Mouse (Mus musculus): ENCODE results near the gene Ppm1h.
A peak's percentile ranks its signal among the peaks of the same experiment; 100 is the strongest.

Ppm1h gene

GRCm38 (mm10) chr10:122770337-122770736 is 91.8 kb downstream of the Ppm1h start:
- no peak for DNase-seq (ENCODE audit: low spot score in 2 of 2)

GRCm38 (mm10) chr10:122770987-122771386 is 92.4 kb downstream of the Ppm1h start:
- DNase-seq (ENCODE audit: low spot score in 2 of 2): no peak

GRCm38 (mm10) chr10:122774169-122774568 is 95.6 kb downstream of the Ppm1h start:
- DNase-seq (ENCODE audit: low spot score in 2 of 2): no peak

GRCm38 (mm10) chr10:122777436-122777835 is 98.9 kb downstream of the Ppm1h start:
- no peak for DNase-seq (ENCODE audit: low spot score in 2 of 2)

GRCm38 (mm10) chr10:122777939-122778655 is 99.5 kb downstream of the Ppm1h start:
- no peak for DNase-seq (ENCODE audit: low spot score in 2 of 2)

- DNase-seq (ENCODE audit: low spot score in 2 of 2): no peak
These were observed 100.8 kb downstream of the Ppm1h start for GRCm38 (mm10) chr10:122779351-122779750.

GRCm38 (mm10) chr10:122782755-122783154 is 104.2 kb downstream of the Ppm1h start:
- no peak for DNase-seq (ENCODE audit: low spot score in 2 of 2)

- no peak for DNase-seq (ENCODE audit: low spot score in 2 of 2)
These were observed 111.1 kb downstream of the Ppm1h start for GRCm38 (mm10) chr10:122789648-122790170.

GRCm38 (mm10) chr10:122792021-122792966 is 113.7 kb downstream of the Ppm1h start:
- no peak for DNase-seq (ENCODE audit: low spot score in 2 of 2)

GRCm38 (mm10) chr10:122793193-122793592 is 114.6 kb downstream of the Ppm1h start:
- DNase-seq (ENCODE audit: low spot score in 2 of 2): no peak

GRCm38 (mm10) chr10:122794187-122794850 is 115.8 kb downstream of the Ppm1h start:
- DNase-seq (ENCODE audit: low spot score in 2 of 2): peak; percentile 43 to 63

- no peak for DNase-seq (ENCODE audit: low spot score in 2 of 2)
These were observed 119.4 kb downstream of the Ppm1h start for GRCm38 (mm10) chr10:122797955-122798354.

GRCm38 (mm10) chr10:122800003-122800731 is 121.6 kb downstream of the Ppm1h start:
- no peak for DNase-seq (ENCODE audit: low spot score in 2 of 2)

- DNase-seq (ENCODE audit: low spot score in 2 of 2): no peak
These were observed 122.2 kb downstream of the Ppm1h start for GRCm38 (mm10) chr10:122800732-122801110.

GRCm38 (mm10) chr10:122802218-122802617 is 123.7 kb downstream of the Ppm1h start:
- DNase-seq (ENCODE audit: low spot score in 2 of 2): no peak

- DNase-seq (ENCODE audit: low spot score in 2 of 2): no peak
These were observed 124.3 kb downstream of the Ppm1h start for GRCm38 (mm10) chr10:122802901-122803300.

- peak; percentile 67 to 71 for DNase-seq (ENCODE audit: low spot score in 2 of 2)
These were observed 125.3 kb downstream of the Ppm1h start for GRCm38 (mm10) chr10:122803906-122804305.

GRCm38 (mm10) chr10:122805866-122806265 is 127.3 kb downstream of the Ppm1h start:
- DNase-seq (ENCODE audit: low spot score in 2 of 2): no peak

- DNase-seq (ENCODE audit: low spot score in 2 of 2): peak; percentile 62 to 69
These were observed 128.9 kb downstream of the Ppm1h start for GRCm38 (mm10) chr10:122807127-122808105.

GRCm38 (mm10) chr10:122808186-122808585 is 129.6 kb downstream of the Ppm1h start:
- peak in 1 of 2 experiments; percentile 52 for DNase-seq (ENCODE audit: low spot score in 2 of 2)
